Mouse (Mus musculus) C2C12 (cell line): ENCODE measurements around the gene Egfl6.

Source experiments
- CEBPB ChIP-seq: IDR thresholded peaks from one replicate; pipeline ENCODE4 v1.6.1; 2011; ENCODE audit warnings: low read depth, mild to moderate bottlenecking, control low read depth, moderate library complexity
- CTCF ChIP-seq: IDR thresholded peaks from one replicate; pipeline ENCODE4 v1.5.1; 2011; ENCODE audit not compliant: control insufficient read depth, insufficient read depth, insufficient read length
- MAX ChIP-seq: IDR thresholded peaks from one replicate; pipeline ENCODE4 v1.6.1; 2011; ENCODE audit warnings: mild to moderate bottlenecking, control low read depth
- USF1 ChIP-seq: IDR thresholded peaks from one replicate; pipeline ENCODE4 v1.6.1; 2011; ENCODE audit warnings: low read depth, mild to moderate bottlenecking, control low read depth, moderate library complexity

GRCm38 (mm10) chrX:166520782-166521181 is 64.7 kb downstream of the Egfl6 start:
- TF ChIP-seq CTCF: no peak
- no peak for TF ChIP-seq MAX
- TF ChIP-seq USF1: no peak
- no peak for TF ChIP-seq CEBPB
